Mouse (Mus musculus): ENCODE results near the gene Ccdc9b.

The Ccdc9b gene

DNA sequence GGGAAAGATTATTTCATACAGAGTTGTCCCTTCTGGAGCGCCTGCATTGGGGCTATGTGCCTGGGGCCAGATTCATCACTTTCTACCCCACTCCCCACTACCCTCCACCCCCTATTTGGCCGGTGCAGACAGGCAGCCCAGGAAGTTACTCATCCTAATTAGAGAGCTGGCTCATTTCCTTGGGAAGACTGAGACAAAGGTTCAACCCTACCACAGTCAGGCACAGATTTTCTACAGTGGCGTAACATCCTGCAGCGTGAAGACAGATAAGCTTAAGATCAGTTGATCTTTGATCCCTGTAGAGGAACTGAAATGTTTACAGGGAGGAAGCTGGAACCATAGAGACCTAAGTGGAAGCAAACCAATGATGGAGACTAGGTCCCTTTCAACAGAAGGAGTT is 19.8 kb upstream of the Ccdc9b start:
- Histone ChIP-seq H3K9me3 (ENCODE audit: low read length) (no peaks in the 10 kb centered on the region), H3K27me3 (ENCODE audit: insufficient read depth, low read length) (peaks cover 72% of the 10 kb centered on the region), H3K4me3 (replicated peaks; ENCODE audit: low read length) (no peak overlapping the region), H3K36me3 (ENCODE audit: insufficient read depth, low read length) (no peaks in the 10 kb centered on the region), H3K4me1 (replicated peaks; ENCODE audit: low read depth, low read length) (peaks cover 15% of the 10 kb centered on the region)
- TF ChIP-seq CTCF (conservative IDR thresholded peaks at IDR 0.05; ENCODE audit: low read length): no peak
- no peak for TF ChIP-seq POU5F1 (IDR thresholded peaks at IDR 0.05; ENCODE audit: borderline replicate concordance, low read length)
- no peak for TF ChIP-seq NANOG (IDR thresholded peaks at IDR 0.05; ENCODE audit: borderline replicate concordance, low read length)

- no peak overlapping the region for H3K4me3 ChIP-seq (replicated peaks; ENCODE audit: low read length)
- H3K9me3 ChIP-seq (ENCODE audit: low read length): no peaks in the 10 kb centered on the region
- peaks cover 65% of the 10 kb centered on the region for H3K27me3 ChIP-seq (ENCODE audit: insufficient read depth, low read length)
- peaks cover 17% of the 10 kb centered on the region for H3K4me1 ChIP-seq (replicated peaks; ENCODE audit: low read depth, low read length)
- H3K36me3 ChIP-seq (ENCODE audit: insufficient read depth, low read length): no peaks in the 10 kb centered on the region
- no peak for TF ChIP-seq NANOG (IDR thresholded peaks at IDR 0.05; ENCODE audit: borderline replicate concordance, low read length)
- TF ChIP-seq CTCF (conservative IDR thresholded peaks at IDR 0.05; ENCODE audit: low read length): no peak
- TF ChIP-seq POU5F1 (IDR thresholded peaks at IDR 0.05; ENCODE audit: borderline replicate concordance, low read length): no peak
Measured at GRCm38 (mm10) chr2:118781115-118781514, 18.7 kb upstream of the Ccdc9b start.

GRCm38 (mm10) chr2:118779504-118780480 is 17.3 kb upstream of the Ccdc9b start, which contains the start of gene Disp2:
TSS of gene Disp2 (plus strand) at chr2:118779719.
- H3K4me3 ChIP-seq (replicated peaks; ENCODE audit: low read length): peak within 1 kb of the TSS; percentile 52
- no peak for TF ChIP-seq NANOG (IDR thresholded peaks at IDR 0.05; ENCODE audit: borderline replicate concordance, low read length)
- TF ChIP-seq CTCF (conservative IDR thresholded peaks at IDR 0.05; ENCODE audit: low read length): no peak
- no peak for TF ChIP-seq POU5F1 (IDR thresholded peaks at IDR 0.05; ENCODE audit: borderline replicate concordance, low read length)
- no peaks in the 10 kb centered on the region for H3K36me3 ChIP-seq (ENCODE audit: insufficient read depth, low read length)
- H3K4me1 ChIP-seq (replicated peaks; ENCODE audit: low read depth, low read length): peaks cover 21% of the 10 kb centered on the region
- no peaks in the 10 kb centered on the region for H3K9me3 ChIP-seq (ENCODE audit: low read length)
- H3K27me3 ChIP-seq (ENCODE audit: insufficient read depth, low read length): peaks cover 64% of the 10 kb centered on the region

GRCm38 (mm10) chr2:118779065-118779464 is 16.6 kb upstream of the Ccdc9b start:
- Histone ChIP-seq H3K36me3 (ENCODE audit: insufficient read depth, low read length) (no peaks in the 10 kb centered on the region), H3K4me3 (replicated peaks; ENCODE audit: low read length) (peak overlapping the region; percentile 52; the same call in 1 of the 2 replicates), H3K27me3 (ENCODE audit: insufficient read depth, low read length) (peaks cover 63% of the 10 kb centered on the region), H3K9me3 (ENCODE audit: low read length) (no peaks in the 10 kb centered on the region), H3K4me1 (replicated peaks; ENCODE audit: low read depth, low read length) (peaks cover 21% of the 10 kb centered on the region)
- TF ChIP-seq CTCF (conservative IDR thresholded peaks at IDR 0.05; ENCODE audit: low read length): no peak
- no peak for TF ChIP-seq POU5F1 (IDR thresholded peaks at IDR 0.05; ENCODE audit: borderline replicate concordance, low read length)
- TF ChIP-seq NANOG (IDR thresholded peaks at IDR 0.05; ENCODE audit: borderline replicate concordance, low read length): no peak

- TF ChIP-seq POU5F1 (IDR thresholded peaks at IDR 0.05; ENCODE audit: borderline replicate concordance, low read length): no peak
- TF ChIP-seq CTCF (conservative IDR thresholded peaks at IDR 0.05; ENCODE audit: low read length): no peak
- no peak for TF ChIP-seq NANOG (IDR thresholded peaks at IDR 0.05; ENCODE audit: borderline replicate concordance, low read length)
- peaks cover 21% of the 10 kb centered on the region for H3K4me1 ChIP-seq (replicated peaks; ENCODE audit: low read depth, low read length)
Measured at GRCm38 (mm10) chr2:118778418-118778817, 16.0 kb upstream of the Ccdc9b start.

DNA sequence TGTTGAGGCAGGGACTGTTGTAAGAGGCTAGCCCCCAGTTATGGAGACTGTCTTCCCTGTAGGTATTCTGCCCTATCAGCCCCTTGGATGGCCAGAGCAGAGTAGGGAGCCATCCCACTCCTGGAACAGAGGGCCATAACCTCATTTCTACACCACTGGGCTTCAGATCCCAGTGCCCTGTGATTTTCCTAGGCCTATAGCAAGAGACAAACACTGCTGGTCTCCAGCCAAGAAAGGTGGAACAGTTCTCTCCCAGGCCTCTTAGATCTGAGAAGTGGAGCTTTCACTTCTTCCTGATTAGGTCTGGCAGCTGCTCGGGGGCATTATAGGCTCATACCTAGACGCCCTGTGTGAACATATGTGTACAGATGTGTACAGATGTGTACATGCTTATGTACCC is 13.8 kb upstream of the Ccdc9b start:
- Histone ChIP-seq H3K36me3 (ENCODE audit: insufficient read depth, low read length) (no peaks in the 10 kb centered on the region), H3K9me3 (ENCODE audit: low read length) (no peaks in the 10 kb centered on the region), H3K27me3 (ENCODE audit: insufficient read depth, low read length) (peaks cover 62% of the 10 kb centered on the region), H3K4me1 (replicated peaks; ENCODE audit: low read depth, low read length) (peaks cover 21% of the 10 kb centered on the region), H3K4me3 (replicated peaks; ENCODE audit: low read length) (no peak overlapping the region)
- no peak for TF ChIP-seq POU5F1 (IDR thresholded peaks at IDR 0.05; ENCODE audit: borderline replicate concordance, low read length)
- TF ChIP-seq CTCF (conservative IDR thresholded peaks at IDR 0.05; ENCODE audit: low read length): no peak
- no peak for TF ChIP-seq NANOG (IDR thresholded peaks at IDR 0.05; ENCODE audit: borderline replicate concordance, low read length)

More at GRCm38 (mm10) chr2:118778418-118778817, 16.0 kb upstream of the Ccdc9b start:
- H3K9me3 ChIP-seq (ENCODE audit: low read length): no peaks in the 10 kb centered on the region
- peaks cover 65% of the 10 kb centered on the region for H3K27me3 ChIP-seq (ENCODE audit: insufficient read depth, low read length)
- H3K36me3 ChIP-seq (ENCODE audit: insufficient read depth, low read length): no peaks in the 10 kb centered on the region
- H3K4me3 ChIP-seq (replicated peaks; ENCODE audit: low read length): no peak overlapping the region

GRCm38 (mm10) chr2:118775846-118776245 is 13.4 kb upstream of the Ccdc9b start:
- Histone ChIP-seq H3K36me3 (ENCODE audit: insufficient read depth, low read length) (no peaks in the 10 kb centered on the region), H3K4me3 (replicated peaks; ENCODE audit: low read length) (no peak overlapping the region), H3K4me1 (replicated peaks; ENCODE audit: low read depth, low read length) (peaks cover 21% of the 10 kb centered on the region), H3K27me3 (ENCODE audit: insufficient read depth, low read length) (peaks cover 57% of the 10 kb centered on the region), H3K9me3 (ENCODE audit: low read length) (no peaks in the 10 kb centered on the region)
- TF ChIP-seq NANOG (IDR thresholded peaks at IDR 0.05; ENCODE audit: borderline replicate concordance, low read length) (no peak), POU5F1 (IDR thresholded peaks at IDR 0.05; ENCODE audit: borderline replicate concordance, low read length) (no peak), CTCF (conservative IDR thresholded peaks at IDR 0.05; ENCODE audit: low read length) (no peak)

GRCm38 (mm10) chr2:118775396-118775795 is 12.9 kb upstream of the Ccdc9b start:
- H3K9me3 ChIP-seq (ENCODE audit: low read length): no peaks in the 10 kb centered on the region
- no peak overlapping the region for H3K4me3 ChIP-seq (replicated peaks; ENCODE audit: low read length)
- H3K36me3 ChIP-seq (ENCODE audit: insufficient read depth, low read length): no peaks in the 10 kb centered on the region
- TF ChIP-seq NANOG (IDR thresholded peaks at IDR 0.05; ENCODE audit: borderline replicate concordance, low read length): no peak
- no peak for TF ChIP-seq POU5F1 (IDR thresholded peaks at IDR 0.05; ENCODE audit: borderline replicate concordance, low read length)
- TF ChIP-seq CTCF (conservative IDR thresholded peaks at IDR 0.05; ENCODE audit: low read length): no peak
- peaks cover 20% of the 10 kb centered on the region for H3K4me1 ChIP-seq (replicated peaks; ENCODE audit: low read depth, low read length)
- peaks cover 53% of the 10 kb centered on the region for H3K27me3 ChIP-seq (ENCODE audit: insufficient read depth, low read length)

Measured in E14TG2a.4 (cell line).